21 mouse cellular contexts compared by ENCODE assay signal in the genomic region with DNA sequence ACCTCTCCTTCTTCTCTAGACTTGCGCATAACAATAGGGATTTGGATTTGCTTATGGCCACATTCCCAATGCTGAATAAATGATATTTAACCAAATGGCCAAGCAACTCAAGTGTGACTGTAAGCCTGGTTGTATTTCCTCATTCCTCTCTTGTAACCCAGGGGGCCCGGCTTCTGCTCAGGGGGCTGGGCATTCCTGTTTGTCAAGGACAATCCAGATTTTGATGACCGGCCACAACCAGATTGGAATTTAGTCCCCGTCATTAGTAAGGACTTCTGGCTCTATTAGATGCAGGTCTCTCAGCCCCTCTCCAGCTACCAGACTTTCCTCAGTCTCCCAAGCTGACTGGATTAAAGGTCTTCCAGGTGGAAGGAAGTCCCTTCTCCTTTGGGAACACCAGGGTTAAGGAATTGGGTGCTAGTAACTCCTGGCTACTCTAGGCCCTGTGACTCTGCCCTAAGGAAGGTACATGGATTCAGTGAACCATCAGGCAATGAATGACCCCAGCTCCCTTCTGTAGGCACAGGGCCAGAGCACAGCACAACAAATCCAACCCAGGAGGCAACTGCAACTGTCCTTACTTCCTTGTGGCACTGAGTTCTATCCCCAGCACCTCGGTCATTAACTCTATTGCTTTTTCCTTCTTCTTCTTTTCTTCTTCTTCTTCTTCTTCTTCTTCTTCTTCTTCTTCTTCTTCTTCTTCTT. TPM values are rescaled to one million over a fixed set of nuclear protein-coding genes. Genes with fewer than 3 reads are reported as not detected.
A peak's percentile ranks its signal among the peaks of the same experiment; 100 is the strongest.
DNase-seq lines count a peak whose midpoint lies in the region; ATAC-seq and TF ChIP-seq lines count a peak whose summit lies in the region.
"Had no signal": no experiment of that assay in that cellular context is flagged by ENCODE, and none has a peak within 500 bp of the region (broad histone marks: within the 10 kb centered on the region; RNA-seq: fewer than 3 reads in every experiment).

No protein-coding gene starts in this region.

- no peak for TF ChIP-seq POLR2A in lung, adult 2 months (IDR thresholded peaks at IDR 0.05; ENCODE audit: borderline replicate concordance, extremely low read depth, low read depth, low read length)

- WGBS in kidney, embryonic 14.5 days, result 75% methylated on average over 5 of the region's 5 CpGs
- 77% methylated on average over 5 of the region's 5 CpGs for WGBS in lung, adult 2 months

- peak overlapping the region; percentile 37; the same call in 1 of the 2 replicates for H3K27ac ChIP-seq in kidney, embryonic 14.5 days (ENCODE audit: low read depth, low read length)
- H3K27ac ChIP-seq: embryonic facial prominence, embryonic 12.5 days; heart, adult 2 months; hindbrain, embryonic 10.5 days; hindbrain, embryonic 14.5 days had no signal

- no peak for ATAC-seq in kidney, embryonic 14.5 days (ENCODE audit: low FRiP score, low TSS enrichment)
- ATAC-seq: forebrain, embryonic 16.5 days; Patski had no signal

- H3K4me3 ChIP-seq in kidney, embryonic 14.5 days (ENCODE audit: low read length), result no peak overlapping the region
- H3K4me3 ChIP-seq in lung, adult 2 months (replicated peaks; ENCODE audit: extremely low read depth, low read depth, low read length), result no peak overlapping the region
- H3K4me3 ChIP-seq: embryonic facial prominence, embryonic 12.5 days; heart, adult 2 months; heart, embryonic 12.5 days; hindbrain, embryonic 10.5 days had no signal

- no peak overlapping the region for H3K4me2 ChIP-seq in kidney, embryonic 14.5 days (replicated peaks; ENCODE audit: low read depth, low read length)
- H3K4me2 ChIP-seq: embryonic facial prominence, embryonic 12.5 days; heart, embryonic 12.5 days; hindbrain, embryonic 14.5 days had no signal

- TF ChIP-seq CTCF in lung, adult 2 months (IDR thresholded peaks at IDR 0.05; ENCODE audit: insufficient read depth, low read length), result no peak

- H3K27me3 ChIP-seq in kidney, embryonic 14.5 days (ENCODE audit: control insufficient read depth, insufficient read depth, low read length), result no peaks in the 10 kb centered on the region
- H3K27me3 ChIP-seq: CH12.LX; embryonic facial prominence, embryonic 12.5 days; heart, embryonic 12.5 days; Patski had no signal

- H3K9me3 ChIP-seq in kidney, embryonic 14.5 days (ENCODE audit: control insufficient read depth, low read length), result no peaks in the 10 kb centered on the region
- H3K9me3 ChIP-seq: embryonic facial prominence, embryonic 12.5 days; hindbrain, embryonic 10.5 days had no signal

- peak; percentile 76 for DNase-seq in kidney, adult 18-20 months
- peak; percentile 63 for DNase-seq in kidney, postnatal 10 days
- DNase-seq in kidney, postnatal 4 days, result peak; percentile 44 to 66
- no peak for DNase-seq in lung, postnatal 10 days
- DNase-seq in lung, adult 2 months, result no peak
- no peak for DNase-seq in layer of hippocampus, adult 11-12 months (ENCODE audit: low spot score)
- DNase-seq: adrenal gland, adult 8-10 months; adrenal gland, postnatal 36 days; cerebellum, adult 11 months; cerebellum, adult 8-10 months; cerebellum, postnatal 14 days; gastrocnemius, postnatal 14 days; heart, adult 2 months had no signal

- no peaks in the 10 kb centered on the region for H3K36me3 ChIP-seq in kidney, embryonic 14.5 days (ENCODE audit: control insufficient read depth, insufficient read depth, low read length)
- H3K36me3 ChIP-seq: embryonic facial prominence, embryonic 12.5 days; heart, embryonic 12.5 days; hindbrain, embryonic 10.5 days had no signal

- H3K4me1 ChIP-seq in kidney, embryonic 14.5 days (ENCODE audit: control insufficient read depth, insufficient read depth, low read length), result peaks cover 12% of the 10 kb centered on the region
- peaks cover 12% of the 10 kb centered on the region for H3K4me1 ChIP-seq in lung, adult 2 months (ENCODE audit: control insufficient read depth, insufficient read depth, low read length)

- H3K9ac ChIP-seq in kidney, embryonic 14.5 days (ENCODE audit: low read depth, low read length), result no peak overlapping the region
- H3K9ac ChIP-seq: embryonic facial prominence, embryonic 12.5 days; heart, embryonic 12.5 days; hindbrain, embryonic 14.5 days had no signal

RNA-seq across cellular contexts. Expression of gene Irf2bpl, which starts 20.1 kb away (rescaled TPM):
- polyA plus RNA-seq in kidney, embryonic 14.5 days (2014; fragmentation: Nextera tagmentation; extraction: Ambion mirVana), result 25.8 and 34.8 TPM in 2 replicates
- polyA plus RNA-seq in lung, adult 2 months (2012; rRNA removed), result 50.0 and 79.4 TPM in 2 replicates

Comparison
In these comparisons a context has a peak if more than half of its experiments do, and no peak if none do; other contexts are left out.
1. DNase-seq: peak in kidney, adult 18-20 months (single experiment), kidney, postnatal 10 days (single experiment) and kidney, postnatal 4 days (2 of 2); none in lung, postnatal 10 days (single experiment), lung, adult 2 months (single experiment) and layer of hippocampus, adult 11-12 months (single experiment).